Mouse (Mus musculus) embryonic facial prominence, embryonic 10.5 days (tissue): ENCODE results near the gene Pprc1. TPM values are rescaled to one million over a fixed set of nuclear protein-coding genes. Genes with fewer than 3 reads are reported as not detected.

Experiments used
- DNase-seq: peaks from one replicate; pipeline ENCODE4 v3.0.0-alpha.2; 2017; ENCODE audit warnings: low spot score
- H3K27ac ChIP-seq: fragments of 300-500 bp; sonication (generic); replicated peaks from 2 replicates; pipeline ENCODE4 v1.5.1; 2016; ENCODE audit warnings: mild to moderate bottlenecking
- H3K27me3 ChIP-seq: fragments of 300-500 bp; sonication (generic); replicated peaks from 2 replicates; pipeline ENCODE4 v1.6.1; 2016; ENCODE audit warnings: low read depth, mild to moderate bottlenecking; ENCODE audit not compliant: poor library complexity, severe bottlenecking
- H3K36me3 ChIP-seq: fragments of 300-500 bp; sonication (generic); replicated peaks from 2 replicates; pipeline ENCODE4 v1.6.1; 2016; ENCODE audit warnings: mild to moderate bottlenecking, moderate library complexity
- H3K4me1 ChIP-seq: fragments of 300-500 bp; sonication (generic); 2 replicates; pipeline ENCODE4 v1.6.1; 2016
- H3K4me3 ChIP-seq: fragments of 300-500 bp; sonication (generic); 2 replicates; pipeline ENCODE4 v1.5.1; 2016; ENCODE audit warnings: mild to moderate bottlenecking, moderate library complexity
- H3K9me3 ChIP-seq: fragments of 300-500 bp; sonication (generic); 2 replicates; pipeline ENCODE4 v1.6.1; 2016; ENCODE audit warnings: mild to moderate bottlenecking
- WGBS: fragments of 180-500 bp; shearing (Covaris S2); methylation state at CpG from one replicate; pipeline ENCODE4 v1.1.7; 2016; 5-methylcytosine and 5-hydroxymethylcytosine counted together
- polyA plus RNA-seq: library from polyadenylated mRNA; unstranded; fragments of >200 nt; fragmentation: Nextera tagmentation; extraction: Ambion mirVana; gene quantifications from 2 replicates; pipeline ENCODE4 v1.2.1, GENCODE M21; 2016

The Pprc1 gene
- 55.2 and 65.1 TPM in 2 replicates for polyA plus RNA-seq

DNA sequence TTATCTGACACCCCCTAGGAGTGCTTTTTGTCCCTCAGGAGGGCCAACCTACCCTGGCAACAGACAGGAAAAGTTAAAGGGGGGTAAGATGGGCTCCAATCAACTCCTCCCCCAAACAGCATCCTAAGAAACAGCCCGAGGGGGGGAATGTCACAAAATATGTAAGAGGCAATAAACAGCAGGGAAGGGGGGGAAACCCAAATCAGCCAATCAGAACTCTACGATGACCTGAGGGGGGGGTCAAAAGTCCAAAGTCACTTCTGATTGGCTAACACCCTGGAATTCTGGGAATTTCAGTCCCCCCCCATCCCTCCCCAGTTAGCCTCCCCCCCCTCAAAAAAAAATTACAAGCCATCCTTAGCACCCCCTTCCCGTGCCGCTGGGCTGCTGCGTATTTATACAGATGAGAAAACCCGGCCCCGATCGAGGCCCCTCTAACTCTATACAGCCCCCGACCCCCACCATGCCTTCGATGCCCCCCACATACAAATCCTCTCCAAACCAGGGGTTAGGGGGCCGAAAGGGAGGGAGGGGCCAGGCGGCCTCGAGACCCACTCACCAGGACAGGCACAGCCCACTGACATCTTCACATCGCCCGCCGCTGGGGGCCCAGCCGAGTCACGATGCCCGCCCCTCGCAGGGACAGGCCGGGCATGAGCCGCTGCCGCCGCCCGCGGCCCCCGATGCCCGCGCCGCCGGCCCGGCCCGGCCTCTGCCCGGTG is at the start of gene Pprc1:
Gene Pprc1, plus strand, starts transcription at position 616 of the 722 bp plus-strand sequence.
- no peaks in the 10 kb centered on the region for H3K9me3 ChIP-seq
- H3K27ac ChIP-seq: peak within 1 kb of the TSS; percentile 97
- no peaks in the 10 kb centered on the region for H3K27me3 ChIP-seq
- WGBS: under 1% methylated on average over 34 of the region's 34 CpGs
- peak within 1 kb of the TSS; percentile 84 for H3K4me3 ChIP-seq
- peaks cover 77% of the 10 kb centered on the region for H3K4me1 ChIP-seq
- DNase-seq: peak; percentile 77
- H3K36me3 ChIP-seq: 0 out of 2 replicates have a peak, but pooled peaks cover 2% of the 10 kb centered on the region

DNA sequence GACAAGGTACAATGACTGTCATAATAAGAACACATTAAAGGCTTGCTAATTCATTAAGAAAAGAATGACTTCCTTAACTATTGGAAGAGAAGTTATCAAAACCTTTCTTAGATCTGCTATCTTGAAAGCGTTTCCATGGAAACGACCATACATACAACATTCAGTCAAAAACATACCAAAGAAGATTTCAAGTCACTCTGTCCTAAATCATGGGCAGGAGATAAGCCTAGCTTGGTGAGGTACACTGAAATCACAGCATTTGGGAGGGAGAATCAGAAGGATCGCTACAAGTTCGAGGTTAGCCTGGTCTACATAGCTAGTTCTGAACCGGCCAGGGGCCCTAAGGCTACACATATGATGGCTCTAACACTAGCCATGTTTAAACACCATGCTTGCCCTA is 47.3 kb upstream of the Pprc1 start:
- H3K27me3 ChIP-seq: 0 out of 2 replicates have a peak, but pooled peaks cover 3% of the 10 kb centered on the region
- 64% methylated on average over 5 of the region's 5 CpGs for WGBS

DNA sequence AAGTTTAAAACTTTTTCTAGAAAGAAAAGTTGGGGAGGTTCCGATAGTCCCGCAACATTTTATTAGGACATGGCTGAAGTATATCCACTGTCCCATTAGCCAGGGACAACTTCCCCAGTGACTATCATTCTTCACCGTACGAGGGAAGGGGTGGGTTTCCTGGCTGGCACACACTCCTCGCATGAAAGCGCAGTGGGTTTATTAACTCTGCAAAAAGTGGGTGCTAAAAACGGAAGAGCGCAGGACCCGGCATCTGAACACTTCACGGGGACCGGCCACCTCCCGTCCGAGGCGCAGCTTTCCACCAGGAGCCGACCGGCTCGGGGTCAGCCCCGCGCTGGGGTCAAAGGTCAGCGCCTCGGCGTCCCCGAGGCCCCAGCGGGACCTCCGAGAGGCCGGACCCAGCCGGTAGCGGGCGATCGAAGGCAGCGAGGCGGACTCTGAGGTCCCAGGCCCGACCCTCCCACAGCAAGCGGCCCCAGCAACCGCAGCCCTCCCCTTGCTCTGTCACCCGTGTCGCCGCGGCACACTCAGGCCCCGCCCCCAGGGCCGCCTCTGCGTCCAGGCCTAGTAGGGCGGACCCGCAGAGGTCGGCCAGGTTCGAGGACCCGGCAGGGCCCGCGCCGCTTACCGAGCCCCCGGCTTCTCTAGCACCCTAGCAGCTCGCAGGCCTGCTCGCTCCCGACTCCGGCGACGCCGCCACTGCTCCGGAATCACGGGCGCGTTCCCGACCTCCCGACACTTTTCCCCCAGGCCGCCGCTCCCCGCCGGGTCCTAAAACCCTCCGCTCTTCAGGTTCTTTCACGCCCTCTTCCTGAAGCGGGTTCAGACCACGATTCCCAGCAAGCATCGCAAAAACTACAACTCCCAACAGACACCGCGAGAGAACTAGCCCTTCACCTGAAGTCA is 46.6 kb upstream of the Pprc1 start, which contains the start of gene Armh3:
Gene Armh3, minus strand, starts transcription at position 704 of the 909 bp plus-strand sequence.
- Histone ChIP-seq H3K27me3 (0 out of 2 replicates have a peak, but pooled peaks cover 4% of the 10 kb centered on the region), H3K27ac (peak within 1 kb of the TSS; percentile 98), H3K4me1 (peaks cover 17% of the 10 kb centered on the region), H3K4me3 (peak within 1 kb of the TSS; percentile 89), H3K36me3 (peaks cover 21% of the 10 kb centered on the region), H3K9me3 (peaks cover 15% of the 10 kb centered on the region; the same call in 1 of the 2 replicates)
- DNase-seq: peak; percentile 95
- 1% methylated on average over 76 of the region's 76 CpGs for WGBS

More for the DNA sequence above, 47.3 kb upstream of the Pprc1 start:
- DNase-seq: no peak
- Histone ChIP-seq H3K4me1 (peaks cover 16% of the 10 kb centered on the region), H3K9me3 (peaks cover 15% of the 10 kb centered on the region; the same call in 1 of the 2 replicates), H3K36me3 (peaks cover 21% of the 10 kb centered on the region), H3K27ac (peak overlapping the region; percentile 98; the same call in 1 of the 2 replicates), H3K4me3 (peak overlapping the region; percentile 89)

DNA sequence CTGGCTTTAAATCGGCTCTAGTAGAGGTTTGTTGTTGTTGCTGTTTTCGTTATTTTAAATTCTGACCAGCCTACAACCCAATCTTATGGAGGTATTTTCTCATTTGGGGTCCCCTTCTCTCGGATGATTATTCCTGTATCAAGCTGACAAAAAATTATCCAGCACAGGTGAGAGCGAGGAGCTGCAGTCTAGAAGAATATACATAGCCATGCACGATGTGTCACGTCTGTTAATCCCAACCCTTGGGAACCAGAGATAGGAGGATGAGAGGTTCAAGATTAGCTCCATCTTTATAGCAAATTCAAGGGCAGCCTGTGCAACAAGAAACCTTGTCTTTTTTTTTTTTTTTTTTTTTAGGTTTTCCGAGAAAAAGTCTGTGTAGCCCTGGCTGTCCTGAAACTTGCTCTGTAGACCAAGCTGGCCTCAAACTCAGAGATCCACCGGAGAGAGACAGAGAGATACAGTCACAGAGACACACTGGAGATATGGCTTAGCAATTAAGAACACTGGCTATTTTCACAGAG is 45.9 kb upstream of the Pprc1 start:
- 12% methylated on average over 8 of the region's 8 CpGs for WGBS
- DNase-seq: no peak
- H3K4me3 ChIP-seq: peak overlapping the region; percentile 89
- peaks cover 7% of the 10 kb centered on the region for H3K27me3 ChIP-seq
- peak overlapping the region; percentile 98 for H3K27ac ChIP-seq
- H3K9me3 ChIP-seq: peaks cover 15% of the 10 kb centered on the region; the same call in 1 of the 2 replicates
- peaks cover 24% of the 10 kb centered on the region for H3K4me1 ChIP-seq
- H3K36me3 ChIP-seq: peaks cover 21% of the 10 kb centered on the region

DNA sequence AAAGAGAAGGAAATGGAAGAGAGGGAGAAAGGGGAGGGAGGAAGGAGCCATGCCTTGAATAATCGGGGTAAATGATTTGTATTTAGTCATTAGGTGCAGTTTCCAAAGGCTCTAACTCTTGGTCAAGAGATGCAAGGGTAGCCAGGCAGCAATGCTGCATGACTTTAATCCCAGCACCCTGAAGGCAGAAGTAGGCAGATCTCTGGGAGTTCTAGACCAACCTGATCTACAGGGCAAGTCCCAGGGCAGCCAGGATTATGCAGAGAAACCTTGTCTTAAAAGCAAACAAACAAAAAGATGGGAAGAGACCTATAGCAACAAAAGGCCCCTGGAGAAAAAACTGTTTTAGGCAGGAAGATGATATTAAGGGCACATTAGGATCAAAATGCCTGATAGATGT is 45.3 kb upstream of the Pprc1 start:
- no peak for DNase-seq

DNA sequence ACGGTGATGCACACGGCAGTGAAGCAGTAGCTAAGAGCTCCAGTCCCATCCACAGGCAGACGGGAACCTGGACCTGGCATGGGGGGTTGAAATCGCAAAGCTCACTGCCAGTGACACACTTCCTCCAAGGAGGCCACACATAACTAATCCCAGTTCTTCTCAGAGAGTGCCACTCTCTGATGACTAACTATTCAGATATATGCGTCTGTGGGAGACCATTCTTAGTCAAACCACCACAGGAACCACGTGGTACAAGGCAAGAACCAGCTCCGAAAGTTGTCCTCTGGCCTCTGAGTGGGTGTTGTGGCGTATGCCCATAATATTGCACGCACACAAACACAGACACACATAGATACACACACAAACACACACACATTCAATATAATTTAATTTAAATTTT is 42.4 kb upstream of the Pprc1 start:
- Histone ChIP-seq H3K27me3 (peaks cover 23% of the 10 kb centered on the region), H3K27ac (no peak overlapping the region), H3K4me3 (no peak overlapping the region), H3K4me1 (peaks cover 38% of the 10 kb centered on the region), H3K36me3 (peaks cover 9% of the 10 kb centered on the region; the same call in 1 of the 2 replicates), H3K9me3 (no peaks in the 10 kb centered on the region)
- WGBS: 82% methylated on average over 9 of the region's 9 CpGs
- no peak for DNase-seq

More for the DNA sequence above, 45.3 kb upstream of the Pprc1 start:
- peaks cover 17% of the 10 kb centered on the region for H3K36me3 ChIP-seq
- H3K4me1 ChIP-seq: peaks cover 30% of the 10 kb centered on the region
- no peak overlapping the region for H3K27ac ChIP-seq
- WGBS: 75% methylated on average over 1 of the region's 1 CpGs
- no peak overlapping the region for H3K4me3 ChIP-seq
- peaks cover 13% of the 10 kb centered on the region for H3K27me3 ChIP-seq
- H3K9me3 ChIP-seq: peaks cover 10% of the 10 kb centered on the region; the same call in 1 of the 2 replicates

DNA sequence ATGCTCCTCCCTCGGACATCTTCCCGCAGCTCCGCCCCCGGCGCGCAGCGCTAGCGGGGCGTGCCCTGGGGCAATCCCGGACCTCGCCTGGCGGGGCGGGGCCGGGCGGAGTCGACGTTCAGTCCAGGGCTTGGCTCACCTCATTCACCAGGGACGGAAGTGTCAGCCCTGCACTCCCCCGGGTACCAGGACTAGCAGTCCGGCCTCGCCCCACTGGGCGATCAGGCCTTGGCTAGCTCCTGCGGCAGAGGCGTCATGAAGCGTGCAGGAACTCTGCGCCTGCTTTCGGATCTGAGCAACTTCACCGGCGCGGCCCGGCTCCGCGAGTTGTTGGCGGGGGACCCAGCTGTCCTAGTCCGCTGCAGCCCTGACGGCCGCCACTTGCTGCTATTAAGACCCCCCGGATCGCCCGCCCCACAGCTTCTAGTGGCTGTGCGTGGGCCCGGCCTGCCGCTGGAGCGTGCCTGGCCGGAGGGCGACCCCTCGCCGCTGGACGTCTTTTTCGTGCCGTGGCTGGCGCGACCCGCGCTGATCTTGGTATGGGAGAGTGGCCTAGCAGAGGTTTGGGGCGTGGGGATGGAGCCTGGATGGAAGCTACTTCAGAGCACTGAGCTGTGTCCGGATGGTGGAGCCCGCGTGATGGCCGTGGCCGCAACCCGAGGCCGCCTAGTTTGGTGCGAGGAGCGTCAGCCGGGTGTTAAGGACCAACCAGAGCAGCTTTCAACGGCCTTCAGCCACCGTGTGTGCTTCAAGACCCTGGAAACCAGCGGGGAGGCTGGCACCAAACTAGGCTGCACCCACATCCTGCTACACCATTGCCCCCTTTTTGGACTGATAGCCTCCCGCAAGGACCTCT is 41.1 kb upstream of the Pprc1 start, which contains the start of gene Hps6:
Gene Hps6, plus strand, starts transcription at position 138 of the 856 bp plus-strand sequence.
- peaks cover 34% of the 10 kb centered on the region for H3K4me1 ChIP-seq
- peaks cover 23% of the 10 kb centered on the region for H3K27me3 ChIP-seq
- H3K4me3 ChIP-seq: peak within 1 kb of the TSS; percentile 81
- peak; percentile 80 for DNase-seq
- H3K27ac ChIP-seq: peak within 1 kb of the TSS; percentile 82
- H3K36me3 ChIP-seq: peaks cover 13% of the 10 kb centered on the region; the same call in 1 of the 2 replicates
- no peaks in the 10 kb centered on the region for H3K9me3 ChIP-seq
- 1% methylated on average over 70 of the region's 70 CpGs for WGBS

DNA sequence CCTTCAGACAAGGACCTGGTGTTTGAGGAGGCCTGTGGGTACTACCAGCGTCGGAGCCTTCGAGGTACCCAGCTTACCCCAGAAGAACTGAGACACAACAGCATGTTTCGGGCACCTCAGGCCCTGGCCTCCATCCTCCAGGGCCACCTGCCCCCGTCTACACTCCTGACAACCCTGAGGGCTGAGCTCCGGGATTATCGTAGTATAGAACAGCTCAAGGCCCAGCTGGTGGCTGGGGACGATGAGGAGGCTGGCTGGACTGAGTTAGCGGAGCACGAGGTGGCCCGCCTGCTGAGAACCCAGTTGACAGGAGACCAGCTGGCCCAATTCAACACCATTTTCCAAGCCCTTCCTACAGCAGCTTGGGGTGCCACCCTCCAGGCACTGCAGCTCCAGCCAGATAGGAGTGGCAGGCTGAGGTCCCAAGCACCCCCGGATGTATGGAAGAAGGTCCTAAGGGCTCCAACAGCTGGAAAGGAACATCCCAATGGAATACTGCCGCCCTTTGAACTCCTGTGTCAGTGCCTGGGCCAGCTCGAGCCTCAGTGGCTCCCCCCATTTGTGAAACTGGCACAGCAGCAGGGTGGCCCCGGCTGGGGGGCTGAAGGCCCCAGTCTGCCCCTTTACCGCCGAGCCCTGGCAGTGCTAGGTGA is 39.7 kb upstream of the Pprc1 start:
- Histone ChIP-seq H3K4me3 (peak overlapping the region; percentile 81; the same call in 1 of the 2 replicates), H3K27me3 (peaks cover 23% of the 10 kb centered on the region), H3K9me3 (no peaks in the 10 kb centered on the region), H3K27ac (no peak overlapping the region), H3K4me1 (peaks cover 27% of the 10 kb centered on the region), H3K36me3 (peaks cover 13% of the 10 kb centered on the region; the same call in 1 of the 2 replicates)
- WGBS: 71% methylated on average over 17 of the region's 17 CpGs
- DNase-seq: no peak

DNA sequence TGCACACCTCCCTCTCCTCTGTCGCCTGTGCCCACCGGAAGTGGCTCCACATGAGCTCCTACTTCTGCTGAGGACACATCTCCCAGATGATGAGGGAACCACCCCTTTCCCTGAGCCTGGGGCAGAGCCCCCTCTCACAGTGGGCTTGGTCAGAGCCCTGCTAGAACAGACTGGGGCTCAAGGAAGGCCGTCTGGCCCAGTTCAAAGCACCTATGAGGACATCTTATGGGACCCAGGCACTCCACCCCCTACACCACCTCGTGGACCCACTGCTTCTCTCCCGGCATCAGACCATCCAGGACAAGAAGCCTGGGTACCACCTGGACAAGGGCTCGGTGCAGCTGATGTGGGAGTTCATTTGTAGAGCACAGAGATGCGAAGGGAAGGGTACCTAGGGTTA is 39.0 kb upstream of the Pprc1 start:
- DNase-seq: no peak
- no peak overlapping the region for H3K4me3 ChIP-seq
- 82% methylated on average over 7 of the region's 7 CpGs for WGBS

DNA sequence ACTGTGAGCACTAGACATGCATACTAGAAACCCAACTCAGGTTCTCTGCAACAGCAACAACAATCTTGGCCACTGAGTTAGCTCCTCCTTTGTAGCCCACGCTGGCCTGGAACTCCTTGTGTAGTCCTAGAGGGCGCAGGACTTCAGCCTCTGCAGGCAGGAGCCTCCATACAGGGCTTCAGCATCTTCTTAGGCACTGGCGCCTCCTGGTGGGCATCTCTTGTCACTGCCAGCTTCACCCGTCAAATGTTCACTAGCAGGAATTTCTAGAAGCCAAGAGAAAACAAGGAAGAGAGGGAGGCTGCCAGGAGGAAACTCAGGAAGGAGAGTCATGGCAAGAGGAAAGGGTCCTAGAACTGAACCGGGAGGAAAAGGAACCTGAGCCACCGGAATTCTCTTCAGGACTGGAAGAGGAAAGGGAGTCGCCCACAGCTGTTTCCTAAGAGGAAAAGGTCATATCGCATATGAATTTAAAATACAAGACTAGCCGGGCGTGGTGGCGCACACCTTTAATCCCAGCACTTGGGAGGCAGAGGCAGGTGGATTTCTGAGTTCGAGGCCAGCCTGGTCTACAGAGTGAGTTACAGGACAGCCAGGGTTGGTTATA is 30.0 kb upstream of the Pprc1 start:
- Histone ChIP-seq H3K9me3 (0 out of 2 replicates have a peak, but pooled peaks cover 3% of the 10 kb centered on the region), H3K4me1 (no peaks in the 10 kb centered on the region), H3K27me3 (no peaks in the 10 kb centered on the region), H3K4me3 (no peak overlapping the region), H3K36me3 (no peaks in the 10 kb centered on the region), H3K27ac (no peak overlapping the region)
- DNase-seq: peak; percentile 87
- 39% methylated on average over 12 of the region's 12 CpGs for WGBS

More for the DNA sequence above, 39.0 kb upstream of the Pprc1 start:
- H3K9me3 ChIP-seq: no peaks in the 10 kb centered on the region
- H3K4me1 ChIP-seq: peaks cover 27% of the 10 kb centered on the region
- peaks cover 13% of the 10 kb centered on the region; the same call in 1 of the 2 replicates for H3K36me3 ChIP-seq
- H3K27ac ChIP-seq: no peak overlapping the region
- peaks cover 23% of the 10 kb centered on the region for H3K27me3 ChIP-seq
